Mouse (Mus musculus): ENCODE data around the gene Glrx5. TPM values are rescaled to one million over a fixed set of nuclear protein-coding genes. Genes with fewer than 3 reads are reported as not detected.

The Glrx5 gene
- polyA plus RNA-seq, 1 experiment from 2014 or later = 162 TPM

- H3K27ac ChIP-seq (ENCODE audit: low read length) = no peak overlapping the region
- no peak overlapping the region for H3K4me2 ChIP-seq (replicated peaks; ENCODE audit: low read depth, low read length)
Observed at GRCm38 (mm10) chr12:105025947-105026586, 6.4 kb upstream of the Glrx5 start.

GRCm38 (mm10) chr12:105027323-105027991 is 5.0 kb upstream of the Glrx5 start:
- WGBS = 39% methylated on average over 15 of the region's 15 CpGs

More at GRCm38 (mm10) chr12:105025947-105026586, 6.4 kb upstream of the Glrx5 start:
- Histone ChIP-seq H3K27me3 (ENCODE audit: insufficient read depth, low read length) (no peaks in the 10 kb centered on the region), H3K4me3 (ENCODE audit: low read length) (no peak overlapping the region), H3K36me3 (ENCODE audit: insufficient read depth, low read length) (peaks cover 10% of the 10 kb centered on the region; the same call in 1 of the 2 replicates), H3K9ac (replicated peaks; ENCODE audit: low read length) (no peak overlapping the region), H3K9me3 (ENCODE audit: low read length) (peaks cover 5% of the 10 kb centered on the region), H3K4me1 (ENCODE audit: insufficient read depth, low read length) (peaks cover 13% of the 10 kb centered on the region)
- 67% methylated on average over 10 of the region's 10 CpGs for WGBS
- no peak for ATAC-seq (ENCODE audit: low FRiP score, low TSS enrichment)

DNA sequence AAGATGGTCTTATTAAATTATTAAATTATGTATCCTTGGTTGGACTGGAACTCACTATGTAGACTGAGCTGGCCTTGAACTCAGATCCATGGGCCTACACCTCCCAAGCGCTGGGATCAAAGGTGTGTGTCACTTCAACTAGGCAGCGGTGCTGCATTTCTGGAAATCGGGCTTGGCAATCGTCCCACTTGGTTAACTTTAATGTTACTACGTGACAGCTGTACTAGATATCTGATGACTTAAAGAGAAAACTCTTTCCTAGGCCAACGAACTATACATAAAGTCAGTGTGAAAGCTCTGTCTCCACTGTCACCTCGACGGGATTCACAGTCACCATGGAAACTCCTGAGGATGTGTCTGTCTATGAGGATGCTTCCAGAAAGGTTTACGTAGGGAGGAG is 2.6 kb upstream of the Glrx5 start:
- Histone ChIP-seq H3K9me3 (ENCODE audit: low read length) (no peaks in the 10 kb centered on the region), H3K4me3 (ENCODE audit: low read length) (no peak overlapping the region), H3K27ac (ENCODE audit: low read length) (no peak overlapping the region), H3K36me3 (ENCODE audit: insufficient read depth, low read length) (peaks cover 10% of the 10 kb centered on the region; the same call in 1 of the 2 replicates), H3K4me2 (replicated peaks; ENCODE audit: low read depth, low read length) (no peak overlapping the region), H3K27me3 (ENCODE audit: insufficient read depth, low read length) (no peaks in the 10 kb centered on the region), H3K4me1 (ENCODE audit: insufficient read depth, low read length) (peaks cover 26% of the 10 kb centered on the region), H3K9ac (replicated peaks; ENCODE audit: low read length) (no peak overlapping the region)
- WGBS = 63% methylated on average over 9 of the region's 9 CpGs
- ATAC-seq (ENCODE audit: low FRiP score, low TSS enrichment) = no peak

More at GRCm38 (mm10) chr12:105027323-105027991, 5.0 kb upstream of the Glrx5 start:
- H3K4me3 ChIP-seq (ENCODE audit: low read length) = no peak overlapping the region
- H3K4me2 ChIP-seq (replicated peaks; ENCODE audit: low read depth, low read length) = no peak overlapping the region
- H3K9ac ChIP-seq (replicated peaks; ENCODE audit: low read length) = no peak overlapping the region
- peaks cover 11% of the 10 kb centered on the region for H3K4me1 ChIP-seq (ENCODE audit: insufficient read depth, low read length)
- H3K9me3 ChIP-seq (ENCODE audit: low read length) = peaks cover 5% of the 10 kb centered on the region
- no peaks in the 10 kb centered on the region for H3K27me3 ChIP-seq (ENCODE audit: insufficient read depth, low read length)
- no peak for ATAC-seq (ENCODE audit: low FRiP score, low TSS enrichment)
- H3K27ac ChIP-seq (ENCODE audit: low read length) = no peak overlapping the region
- H3K36me3 ChIP-seq (ENCODE audit: insufficient read depth, low read length) = peaks cover 10% of the 10 kb centered on the region; the same call in 1 of the 2 replicates

GRCm38 (mm10) chr12:105031081-105032058 is 1.1 kb upstream of the Glrx5 start:
- WGBS = 6% methylated on average over 37 of the region's 37 CpGs
- H3K4me2 ChIP-seq (replicated peaks; ENCODE audit: low read depth, low read length) = peak overlapping the region; percentile 92
- no peaks in the 10 kb centered on the region for H3K9me3 ChIP-seq (ENCODE audit: low read length)
- peaks cover 26% of the 10 kb centered on the region for H3K4me1 ChIP-seq (ENCODE audit: insufficient read depth, low read length)
- peak overlapping the region; percentile 92 for H3K9ac ChIP-seq (replicated peaks; ENCODE audit: low read length)
- H3K36me3 ChIP-seq (ENCODE audit: insufficient read depth, low read length) = peaks cover 12% of the 10 kb centered on the region; the same call in 1 of the 2 replicates
- H3K4me3 ChIP-seq (ENCODE audit: low read length) = peak overlapping the region; percentile 94
- H3K27ac ChIP-seq (ENCODE audit: low read length) = peak overlapping the region; percentile 52
- ATAC-seq (ENCODE audit: low FRiP score, low TSS enrichment) = no peak
- no peaks in the 10 kb centered on the region for H3K27me3 ChIP-seq (ENCODE audit: insufficient read depth, low read length)

- peak; percentile 58 for ATAC-seq (ENCODE audit: low FRiP score, low TSS enrichment)
- WGBS = 4% methylated on average over 45 of the region's 45 CpGs
- Histone ChIP-seq H3K4me3 (ENCODE audit: low read length) (peak overlapping the region; percentile 94), H3K27me3 (ENCODE audit: insufficient read depth, low read length) (no peaks in the 10 kb centered on the region), H3K36me3 (ENCODE audit: insufficient read depth, low read length) (peaks cover 12% of the 10 kb centered on the region; the same call in 1 of the 2 replicates), H3K4me1 (ENCODE audit: insufficient read depth, low read length) (peaks cover 26% of the 10 kb centered on the region), H3K9me3 (ENCODE audit: low read length) (no peaks in the 10 kb centered on the region), H3K27ac (ENCODE audit: low read length) (peak overlapping the region; percentile 54), H3K4me2 (replicated peaks; ENCODE audit: low read depth, low read length) (peak overlapping the region; percentile 69), H3K9ac (replicated peaks; ENCODE audit: low read length) (peak overlapping the region; percentile 74)
Observed at GRCm38 (mm10) chr12:105032832-105033775, 616 bp downstream of the Glrx5 start.

DNA sequence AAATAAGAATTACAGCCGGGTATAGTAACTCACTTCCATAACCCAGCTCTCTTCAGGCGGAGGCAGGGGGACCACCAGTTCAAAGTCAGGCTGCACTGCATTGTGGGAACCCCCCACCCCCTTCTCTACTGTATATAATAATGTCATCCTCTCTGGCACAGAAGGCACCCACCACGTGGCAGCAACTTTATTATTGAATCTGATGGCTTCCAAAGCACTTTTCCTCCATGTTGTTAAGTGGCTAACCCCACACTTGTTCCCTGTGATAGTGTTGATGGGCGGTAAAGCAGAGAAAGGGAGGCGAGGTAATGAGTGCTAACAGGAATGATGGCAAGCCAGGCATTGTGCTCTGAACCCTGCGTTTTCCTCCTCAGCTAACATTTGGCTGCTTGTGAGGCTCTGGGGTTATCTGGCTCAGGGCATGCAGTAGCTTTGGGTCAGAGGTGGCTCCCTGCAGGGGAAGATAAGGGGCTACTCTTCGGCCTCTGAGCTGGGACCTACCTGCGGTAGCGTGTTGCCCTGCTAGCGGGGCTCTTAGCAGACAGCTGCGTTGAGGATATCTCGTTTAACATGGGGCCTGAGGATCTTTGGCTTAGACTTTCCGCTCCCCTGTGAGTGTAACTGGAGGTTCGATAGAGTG is 1.8 kb downstream of the Glrx5 start:
- peaks cover 12% of the 10 kb centered on the region; the same call in 1 of the 2 replicates for H3K36me3 ChIP-seq (ENCODE audit: insufficient read depth, low read length)
- H3K4me2 ChIP-seq (replicated peaks; ENCODE audit: low read depth, low read length) = peak overlapping the region; percentile 69
- H3K9ac ChIP-seq (replicated peaks; ENCODE audit: low read length) = 0 out of 2 replicates have a peak overlapping the region, but pooled peaks have one; percentile 74
- peak overlapping the region; percentile 94 for H3K4me3 ChIP-seq (ENCODE audit: low read length)
- 72% methylated on average over 14 of the region's 14 CpGs for WGBS
- no peaks in the 10 kb centered on the region for H3K9me3 ChIP-seq (ENCODE audit: low read length)
- H3K27me3 ChIP-seq (ENCODE audit: insufficient read depth, low read length) = no peaks in the 10 kb centered on the region
- peaks cover 31% of the 10 kb centered on the region for H3K4me1 ChIP-seq (ENCODE audit: insufficient read depth, low read length)
- ATAC-seq (ENCODE audit: low FRiP score, low TSS enrichment) = no peak
- no peak overlapping the region for H3K27ac ChIP-seq (ENCODE audit: low read length)

- no peak overlapping the region for H3K27ac ChIP-seq (ENCODE audit: low read length)
- H3K4me2 ChIP-seq (replicated peaks; ENCODE audit: low read depth, low read length) = no peak overlapping the region
- no peaks in the 10 kb centered on the region for H3K9me3 ChIP-seq (ENCODE audit: low read length)
- H3K27me3 ChIP-seq (ENCODE audit: insufficient read depth, low read length) = no peaks in the 10 kb centered on the region
- H3K4me3 ChIP-seq (ENCODE audit: low read length) = no peak overlapping the region
- 77% methylated on average over 11 of the region's 11 CpGs for WGBS
- H3K36me3 ChIP-seq (ENCODE audit: insufficient read depth, low read length) = peaks cover 31% of the 10 kb centered on the region
- no peak overlapping the region for H3K9ac ChIP-seq (replicated peaks; ENCODE audit: low read length)
- H3K4me1 ChIP-seq (ENCODE audit: insufficient read depth, low read length) = peaks cover 29% of the 10 kb centered on the region
- no peak for ATAC-seq (ENCODE audit: low FRiP score, low TSS enrichment)
Observed at GRCm38 (mm10) chr12:105038211-105038610, 5.7 kb downstream of the Glrx5 start.

DNA sequence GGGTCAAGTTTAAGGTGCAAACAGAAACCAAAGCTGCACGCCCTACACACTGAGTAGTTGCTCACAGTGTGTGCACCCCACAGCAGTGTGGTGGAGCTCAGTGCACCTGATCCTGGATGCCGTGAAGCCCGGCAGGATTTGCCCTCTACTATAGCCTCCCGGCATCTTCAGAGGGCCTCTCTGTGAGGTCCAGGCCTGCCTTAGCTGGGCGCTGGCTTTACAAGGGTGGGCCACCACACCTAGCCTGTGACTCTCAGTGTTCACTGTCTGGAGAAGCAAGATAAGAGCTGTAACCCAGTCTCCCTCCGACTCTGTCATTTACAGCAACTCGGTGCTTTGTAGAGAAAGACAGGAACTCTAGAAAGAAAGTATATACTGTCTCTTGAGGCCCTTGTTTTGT is 6.4 kb downstream of the Glrx5 start:
- H3K36me3 ChIP-seq (ENCODE audit: insufficient read depth, low read length) = peaks cover 32% of the 10 kb centered on the region
- H3K9me3 ChIP-seq (ENCODE audit: low read length) = no peaks in the 10 kb centered on the region
- 60% methylated on average over 7 of the region's 7 CpGs for WGBS
- H3K27ac ChIP-seq (ENCODE audit: low read length) = no peak overlapping the region
- H3K27me3 ChIP-seq (ENCODE audit: insufficient read depth, low read length) = no peaks in the 10 kb centered on the region
- H3K4me2 ChIP-seq (replicated peaks; ENCODE audit: low read depth, low read length) = no peak overlapping the region
- peak; percentile 28; the same call in 1 of the 2 replicates for ATAC-seq (ENCODE audit: low FRiP score, low TSS enrichment)
- peaks cover 22% of the 10 kb centered on the region for H3K4me1 ChIP-seq (ENCODE audit: insufficient read depth, low read length)
- no peak overlapping the region for H3K4me3 ChIP-seq (ENCODE audit: low read length)
- no peak overlapping the region for H3K9ac ChIP-seq (replicated peaks; ENCODE audit: low read length)
